Mouse (Mus musculus): Measurements from ENCODE around the gene Lyst. TPM values are rescaled to one million over a fixed set of nuclear protein-coding genes. Genes with fewer than 3 reads are reported as not detected.

Lyst gene
- polyA plus RNA-seq, 1 experiment from 2014 or later: 6.3 TPM

- H3K36me3 ChIP-seq (replicated peaks; ENCODE audit: control insufficient read depth, insufficient read depth): no peaks in the 10 kb centered on the region
- ATAC-seq (ENCODE audit: low FRiP score) (no peak), DNase-seq (ENCODE audit: low spot score) (no peak)
- no peak overlapping the region for H3K9ac ChIP-seq
- H3K9me3 ChIP-seq (ENCODE audit: control insufficient read depth, low read length): no peaks in the 10 kb centered on the region
- no peak overlapping the region for H3K27ac ChIP-seq
- WGBS: 87% methylated on average over 6 of the region's 6 CpGs
- H3K4me1 ChIP-seq (replicated peaks; ENCODE audit: control insufficient read depth, insufficient read depth, low read length): no peaks in the 10 kb centered on the region; the same call in 1 of the 2 replicates
- H3K4me3 ChIP-seq (replicated peaks; ENCODE audit: low read length): no peak overlapping the region
- H3K4me2 ChIP-seq (replicated peaks): no peak overlapping the region
- H3K27me3 ChIP-seq (ENCODE audit: control insufficient read depth, insufficient read depth, low read length): no peaks in the 10 kb centered on the region
Measured at GRCm38 (mm10) chr13:13826533-13826932, 236.3 kb downstream of the Lyst start.

DNA sequence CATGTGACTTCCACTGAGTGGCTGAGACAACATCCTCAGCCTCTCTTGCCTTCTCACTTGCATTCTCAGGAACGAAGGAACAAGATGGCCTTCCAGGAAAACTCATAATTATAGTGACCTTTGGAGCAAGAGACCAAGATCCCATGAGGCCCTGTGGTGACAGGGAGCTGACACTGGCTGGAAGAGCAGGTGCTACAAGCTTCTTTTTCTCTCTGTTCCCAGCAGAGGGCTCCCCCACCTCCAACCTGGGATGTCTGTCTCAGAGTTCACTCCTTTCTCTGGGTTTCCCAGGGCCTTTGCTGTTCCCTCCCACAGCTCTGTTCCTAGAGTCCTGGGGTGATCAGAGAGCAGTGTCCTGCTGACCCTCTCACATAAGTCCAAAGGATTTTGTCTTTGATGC, 237.9 kb downstream of the Lyst start:
- H3K9ac ChIP-seq: no peak overlapping the region
- no peak overlapping the region for H3K4me3 ChIP-seq (replicated peaks; ENCODE audit: low read length)
- no peaks in the 10 kb centered on the region for H3K36me3 ChIP-seq (replicated peaks; ENCODE audit: control insufficient read depth, insufficient read depth)
- no peak overlapping the region for H3K27ac ChIP-seq
- DNase-seq (ENCODE audit: low spot score): no peak
- no peak overlapping the region for H3K4me2 ChIP-seq (replicated peaks)
- H3K27me3 ChIP-seq (ENCODE audit: control insufficient read depth, insufficient read depth, low read length): no peaks in the 10 kb centered on the region
- H3K9me3 ChIP-seq (ENCODE audit: control insufficient read depth, low read length): no peaks in the 10 kb centered on the region
- WGBS: 56% methylated on average over 1 of the region's 1 CpGs
- H3K4me1 ChIP-seq (replicated peaks; ENCODE audit: control insufficient read depth, insufficient read depth, low read length): no peaks in the 10 kb centered on the region; the same call in 1 of the 2 replicates
- ATAC-seq (ENCODE audit: low FRiP score): no peak

Other genes starting within 250 kb of the Lyst start
- 27.3 and 30.2 TPM in 2 replicates for gene Gpr137b, start 196.4 kb upstream of the Lyst start, polyA plus RNA-seq (2014; fragmentation: Nextera tagmentation; extraction: Ambion mirVana)
- gene Nid1, start 152.8 kb upstream of the Lyst start, polyA plus RNA-seq (2014; fragmentation: Nextera tagmentation; extraction: Ambion mirVana): 72.9 and 77.3 TPM in 2 replicates
- gene Gng4, start 193.7 kb downstream of the Lyst start, polyA plus RNA-seq (2014; fragmentation: Nextera tagmentation; extraction: Ambion mirVana): 75.6 and 113 TPM in 2 replicates

Measured in hindbrain, embryonic 14.5 days (tissue).